Mouse (Mus musculus): Measurements from ENCODE around the gene Il1rapl1. TPM values are rescaled to one million over a fixed set of nuclear protein-coding genes. Genes with fewer than 3 reads are reported as not detected.

Gene Il1rapl1
- polyA plus RNA-seq, 2 experiments, result not detected

GRCm38 (mm10) chrX:86954614-86955013 is 1160.8 kb downstream of the Il1rapl1 start:
- H3K27me3 ChIP-seq (ENCODE audit: control insufficient read depth, insufficient read depth, low read length), result no peaks in the 10 kb centered on the region
- H3K9ac ChIP-seq (replicated peaks), result no peak overlapping the region
- H3K9me3 ChIP-seq (ENCODE audit: control insufficient read depth, low read length), result no peaks in the 10 kb centered on the region
- H3K36me3 ChIP-seq (replicated peaks; ENCODE audit: control insufficient read depth, insufficient read depth, low read depth), result no peaks in the 10 kb centered on the region
- TF ChIP-seq EP300 (IDR thresholded peaks at IDR 0.05; ENCODE audit: low read depth) (no peak), CTCF (IDR thresholded peaks at IDR 0.05; ENCODE audit: low read depth) (no peak)
- no peaks in the 10 kb centered on the region for H3K4me1 ChIP-seq (replicated peaks; ENCODE audit: control insufficient read depth in 2 of 2, insufficient read depth in 2 of 2, low read length in 1 of 2)
- H3K4me3 ChIP-seq (ENCODE audit: insufficient read depth in 1 of 2, low read depth in 2 of 2, low read length in 2 of 2), result no peak overlapping the region
- DNase-seq (ENCODE audit: low read depth in 3 of 3, low spot score in 3 of 3) (no peak), ATAC-seq (ENCODE audit: insufficient read depth) (no peak)
- no peak overlapping the region for H3K4me2 ChIP-seq (ENCODE audit: low read depth)
- WGBS (ENCODE audit: insufficient replicate concordance), result 74% methylated on average over 1 of the region's 1 CpGs
- H3K27ac ChIP-seq, result no peak overlapping the region

- H3K4me3 ChIP-seq (ENCODE audit: insufficient read depth in 1 of 2, low read depth in 2 of 2, low read length in 2 of 2), result no peak overlapping the region
- H3K9me3 ChIP-seq (ENCODE audit: control insufficient read depth, low read length), result no peaks in the 10 kb centered on the region
- H3K36me3 ChIP-seq (replicated peaks; ENCODE audit: control insufficient read depth, insufficient read depth, low read depth), result no peaks in the 10 kb centered on the region
- H3K27ac ChIP-seq, result no peak overlapping the region
- H3K4me2 ChIP-seq (ENCODE audit: low read depth), result no peak overlapping the region
- no peaks in the 10 kb centered on the region for H3K4me1 ChIP-seq (replicated peaks; ENCODE audit: control insufficient read depth in 2 of 2, insufficient read depth in 2 of 2, low read length in 1 of 2)
- WGBS (ENCODE audit: insufficient replicate concordance), result 23% methylated on average over 2 of the region's 2 CpGs
- ATAC-seq (ENCODE audit: insufficient read depth), result no peak
- TF ChIP-seq EP300 (IDR thresholded peaks at IDR 0.05; ENCODE audit: low read depth) (no peak), CTCF (IDR thresholded peaks at IDR 0.05; ENCODE audit: low read depth) (no peak)
- H3K9ac ChIP-seq (replicated peaks), result no peak overlapping the region
- H3K27me3 ChIP-seq (ENCODE audit: control insufficient read depth, insufficient read depth, low read length), result no peaks in the 10 kb centered on the region
- no peak for DNase-seq (ENCODE audit: low read depth in 3 of 3, low spot score in 3 of 3)
Observed at GRCm38 (mm10) chrX:86950940-86951339, 1164.5 kb downstream of the Il1rapl1 start.

- H3K36me3 ChIP-seq (replicated peaks; ENCODE audit: control insufficient read depth, insufficient read depth, low read depth), result no peaks in the 10 kb centered on the region
- TF ChIP-seq CTCF (IDR thresholded peaks at IDR 0.05; ENCODE audit: low read depth), result no peak
- no peak for TF ChIP-seq EP300 (IDR thresholded peaks at IDR 0.05; ENCODE audit: low read depth)
- H3K4me3 ChIP-seq (ENCODE audit: insufficient read depth in 1 of 2, low read depth in 2 of 2, low read length in 2 of 2), result no peak overlapping the region
- DNase-seq (ENCODE audit: low read depth in 3 of 3, low spot score in 3 of 3) (no peak), ATAC-seq (ENCODE audit: insufficient read depth) (no peak)
- H3K9ac ChIP-seq (replicated peaks), result no peak overlapping the region
- H3K27ac ChIP-seq, result no peak overlapping the region
- no peaks in the 10 kb centered on the region for H3K4me1 ChIP-seq (replicated peaks; ENCODE audit: control insufficient read depth in 2 of 2, insufficient read depth in 2 of 2, low read length in 1 of 2)
- H3K9me3 ChIP-seq (ENCODE audit: control insufficient read depth, low read length), result no peaks in the 10 kb centered on the region
- H3K4me2 ChIP-seq (ENCODE audit: low read depth), result no peak overlapping the region
- no peaks in the 10 kb centered on the region for H3K27me3 ChIP-seq (ENCODE audit: control insufficient read depth, insufficient read depth, low read length)
Observed at GRCm38 (mm10) chrX:86949112-86949511, 1166.3 kb downstream of the Il1rapl1 start.

- WGBS (ENCODE audit: insufficient replicate concordance), result 49% methylated on average over 2 of the region's 2 CpGs
- Histone ChIP-seq H3K36me3 (replicated peaks; ENCODE audit: control insufficient read depth, insufficient read depth, low read depth) (no peaks in the 10 kb centered on the region), H3K4me1 (replicated peaks; ENCODE audit: control insufficient read depth in 2 of 2, insufficient read depth in 2 of 2, low read length in 1 of 2) (no peaks in the 10 kb centered on the region), H3K27ac (no peak overlapping the region), H3K27me3 (ENCODE audit: control insufficient read depth, insufficient read depth, low read length) (no peaks in the 10 kb centered on the region), H3K4me3 (ENCODE audit: insufficient read depth in 1 of 2, low read depth in 2 of 2, low read length in 2 of 2) (no peak overlapping the region), H3K4me2 (ENCODE audit: low read depth) (no peak overlapping the region), H3K9me3 (ENCODE audit: control insufficient read depth, low read length) (no peaks in the 10 kb centered on the region), H3K9ac (replicated peaks) (no peak overlapping the region)
- DNase-seq (ENCODE audit: low read depth in 3 of 3, low spot score in 3 of 3) (no peak), ATAC-seq (ENCODE audit: insufficient read depth) (no peak)
- TF ChIP-seq CTCF (IDR thresholded peaks at IDR 0.05; ENCODE audit: low read depth), result no peak
- no peak for TF ChIP-seq EP300 (IDR thresholded peaks at IDR 0.05; ENCODE audit: low read depth)
Observed at GRCm38 (mm10) chrX:86854835-86855234, 1260.6 kb downstream of the Il1rapl1 start.

GRCm38 (mm10) chrX:86808218-86808617 is 1307.2 kb downstream of the Il1rapl1 start:
- no peak for ATAC-seq (ENCODE audit: insufficient read depth)
- TF ChIP-seq EP300 (IDR thresholded peaks at IDR 0.05; ENCODE audit: low read depth), result no peak
- TF ChIP-seq CTCF (IDR thresholded peaks at IDR 0.05; ENCODE audit: low read depth), result no peak

More at GRCm38 (mm10) chrX:86808218-86808617, 1307.2 kb downstream of the Il1rapl1 start:
- no peaks in the 10 kb centered on the region for H3K9me3 ChIP-seq (ENCODE audit: control insufficient read depth, low read length)
- H3K36me3 ChIP-seq (replicated peaks; ENCODE audit: control insufficient read depth, insufficient read depth, low read depth), result no peaks in the 10 kb centered on the region
- H3K4me3 ChIP-seq (ENCODE audit: insufficient read depth in 1 of 2, low read depth in 2 of 2, low read length in 2 of 2), result no peak overlapping the region
- H3K27me3 ChIP-seq (ENCODE audit: control insufficient read depth, insufficient read depth, low read length), result no peaks in the 10 kb centered on the region
- 52% methylated on average over 3 of the region's 3 CpGs for WGBS (ENCODE audit: insufficient replicate concordance)
- no peak overlapping the region for H3K9ac ChIP-seq (replicated peaks)
- no peak overlapping the region for H3K4me2 ChIP-seq (ENCODE audit: low read depth)
- DNase-seq (ENCODE audit: low read depth in 3 of 3, low spot score in 3 of 3), result no peak
- no peaks in the 10 kb centered on the region for H3K4me1 ChIP-seq (replicated peaks; ENCODE audit: control insufficient read depth in 2 of 2, insufficient read depth in 2 of 2, low read length in 1 of 2)
- no peak overlapping the region for H3K27ac ChIP-seq
